Mouse (Mus musculus): Measurements from ENCODE around the gene Olfr291.

The Olfr291 gene

GRCm38 (mm10) chr7:84853253-84853652 lies at the start of gene Olfr291:
TSS of gene Olfr291 (plus strand) at chr7:84853553.
- DNase-seq (ENCODE audit: low spot score), result no peak

- DNase-seq (ENCODE audit: low spot score), result no peak
These were observed 48.1 kb upstream of the Olfr291 start for GRCm38 (mm10) chr7:84805224-84805623.

GRCm38 (mm10) chr7:84806159-84806558 lies 47.2 kb upstream of the Olfr291 start:
- no peak for DNase-seq (ENCODE audit: low spot score)

- no peak for DNase-seq (ENCODE audit: low spot score)
These were observed 31.2 kb downstream of the Olfr291 start for GRCm38 (mm10) chr7:84884530-84884929.
